Mouse (Mus musculus) forebrain, embryonic 13.5 days (tissue): ENCODE data around the gene Ell2. TPM values are rescaled to one million over a fixed set of nuclear protein-coding genes. Genes with fewer than 3 reads are reported as not detected.

Source experiments
- ATAC-seq: fragments of 200-750 bp; cut with Nextera tagmentation; 2 replicates; pipeline ENCODE4 v1.8.0; 2017
- H3K27ac ChIP-seq: fragments of 300-500 bp; sonication (generic); 2 replicates; pipeline ENCODE4 v1.5.1; 2015; ENCODE audit warnings: inconsistent platforms, mild to moderate bottlenecking, moderate library complexity
- H3K27me3 ChIP-seq: fragments of 300-500 bp; sonication (generic); 2 replicates; pipeline ENCODE4 v1.6.1; 2015; ENCODE audit warnings: mild to moderate bottlenecking, inconsistent platforms
- H3K36me3 ChIP-seq: fragments of 300-500 bp; sonication (generic); 2 replicates; pipeline ENCODE4 v1.6.1; 2015; ENCODE audit warnings: mild to moderate bottlenecking, inconsistent platforms; ENCODE audit not compliant: poor library complexity, severe bottlenecking
- H3K4me1 ChIP-seq: fragments of 300-500 bp; sonication (generic); 2 replicates; pipeline ENCODE4 v1.6.1; 2015; ENCODE audit warnings: inconsistent platforms
- H3K4me2 ChIP-seq: fragments of 300-500 bp; sonication (generic); 2 replicates; pipeline ENCODE4 v1.6.1; 2015; ENCODE audit warnings: inconsistent platforms, mild to moderate bottlenecking, moderate library complexity
- H3K4me3 ChIP-seq: fragments of 300-500 bp; sonication (generic); 2 replicates; pipeline ENCODE4 v1.5.1; 2015; ENCODE audit warnings: mild to moderate bottlenecking, inconsistent platforms
- H3K9ac ChIP-seq: fragments of 300-500 bp; sonication (generic); 2 replicates; pipeline ENCODE4 v1.6.1; 2015; ENCODE audit warnings: mild to moderate bottlenecking, inconsistent platforms
- H3K9me3 ChIP-seq: fragments of 300-500 bp; sonication (generic); replicated peaks from 2 replicates; pipeline ENCODE4 v1.6.1; 2016; ENCODE audit warnings: inconsistent platforms
- WGBS: fragments of 180-500 bp; shearing (Covaris S2); methylation state at CpG from one replicate; pipeline ENCODE4 v1.1.7; 2015; 5-methylcytosine and 5-hydroxymethylcytosine counted together
- polyA plus RNA-seq: library from polyadenylated mRNA; unstranded; fragments of >200 nt; fragmentation: Nextera tagmentation; extraction: Ambion mirVana; gene quantifications from 2 replicates; pipeline ENCODE4 v1.2.1, GENCODE M21; 2015

Gene Ell2
- polyA plus RNA-seq, 1 experiment from 2014 or later: 2.0 TPM

DNA sequence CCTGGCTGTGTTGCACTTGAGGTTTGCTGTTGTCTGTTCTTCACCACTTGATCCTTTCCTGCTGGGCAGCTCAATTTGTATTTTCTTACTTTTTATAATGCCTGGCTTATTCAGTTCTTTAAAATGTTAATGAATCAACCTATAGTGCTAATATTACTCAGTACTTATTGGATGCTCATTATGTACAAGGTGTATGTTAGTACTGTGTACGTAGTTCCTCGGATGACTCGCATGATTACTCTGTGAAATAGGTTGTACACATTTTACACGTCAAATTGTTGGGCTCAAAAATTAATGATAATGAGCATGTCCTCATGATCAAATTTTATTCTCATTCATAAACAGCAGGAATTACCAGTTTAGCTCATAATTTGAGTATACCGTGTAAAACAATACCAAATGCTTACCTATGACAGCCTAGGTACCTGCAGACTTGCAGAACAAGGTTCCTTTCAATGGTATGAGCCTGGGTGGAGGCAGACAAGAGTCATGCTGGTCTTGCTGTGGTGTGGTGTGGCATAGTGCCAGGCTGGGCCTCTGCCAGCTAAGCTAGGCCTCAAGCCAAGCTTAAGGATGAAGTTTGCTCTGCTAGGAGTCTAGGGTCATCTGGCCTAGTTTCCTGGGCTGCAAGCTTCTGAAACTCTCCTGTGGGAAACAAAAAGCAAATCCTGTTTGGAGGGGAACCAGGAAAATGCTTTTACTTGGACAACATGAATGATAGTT, 45.8 kb downstream of the Ell2 start:
- Histone ChIP-seq H3K9me3 (no peaks in the 10 kb centered on the region), H3K9ac (no peak overlapping the region), H3K27ac (no peak overlapping the region), H3K4me2 (no peak overlapping the region), H3K36me3 (no peaks in the 10 kb centered on the region), H3K4me1 (no peaks in the 10 kb centered on the region), H3K4me3 (no peak overlapping the region), H3K27me3 (no peaks in the 10 kb centered on the region)
- ATAC-seq: no peak
- WGBS: 90% methylated on average over 5 of the region's 5 CpGs

DNA sequence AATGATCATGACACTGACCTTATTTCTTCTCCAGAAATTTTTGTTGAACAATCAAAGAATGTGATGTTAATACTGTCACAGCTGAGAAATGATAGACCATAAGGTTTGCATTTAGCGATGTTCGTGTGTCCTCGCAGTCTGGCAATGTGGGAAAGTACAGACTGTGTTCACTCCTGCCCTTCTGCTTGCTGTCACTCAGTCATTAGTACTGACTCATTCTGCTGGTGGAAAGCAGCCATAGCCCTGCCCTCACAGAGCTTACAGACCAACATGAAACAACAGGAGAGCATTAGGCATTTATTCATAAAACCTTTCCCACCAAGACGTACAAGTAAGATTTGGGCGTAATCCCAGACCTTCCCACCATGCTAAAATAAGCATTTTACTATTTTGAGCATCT, 47.8 kb downstream of the Ell2 start:
- H3K36me3 ChIP-seq: no peaks in the 10 kb centered on the region
- H3K9ac ChIP-seq: no peak overlapping the region
- no peaks in the 10 kb centered on the region for H3K9me3 ChIP-seq
- H3K4me1 ChIP-seq: no peaks in the 10 kb centered on the region
- no peak overlapping the region for H3K4me3 ChIP-seq
- H3K27ac ChIP-seq: no peak overlapping the region
- ATAC-seq: 0 out of 2 replicates have a peak, but pooled peaks have one; percentile 53
- H3K27me3 ChIP-seq: no peaks in the 10 kb centered on the region
- WGBS: 86% methylated on average over 5 of the region's 5 CpGs
- no peak overlapping the region for H3K4me2 ChIP-seq

DNA sequence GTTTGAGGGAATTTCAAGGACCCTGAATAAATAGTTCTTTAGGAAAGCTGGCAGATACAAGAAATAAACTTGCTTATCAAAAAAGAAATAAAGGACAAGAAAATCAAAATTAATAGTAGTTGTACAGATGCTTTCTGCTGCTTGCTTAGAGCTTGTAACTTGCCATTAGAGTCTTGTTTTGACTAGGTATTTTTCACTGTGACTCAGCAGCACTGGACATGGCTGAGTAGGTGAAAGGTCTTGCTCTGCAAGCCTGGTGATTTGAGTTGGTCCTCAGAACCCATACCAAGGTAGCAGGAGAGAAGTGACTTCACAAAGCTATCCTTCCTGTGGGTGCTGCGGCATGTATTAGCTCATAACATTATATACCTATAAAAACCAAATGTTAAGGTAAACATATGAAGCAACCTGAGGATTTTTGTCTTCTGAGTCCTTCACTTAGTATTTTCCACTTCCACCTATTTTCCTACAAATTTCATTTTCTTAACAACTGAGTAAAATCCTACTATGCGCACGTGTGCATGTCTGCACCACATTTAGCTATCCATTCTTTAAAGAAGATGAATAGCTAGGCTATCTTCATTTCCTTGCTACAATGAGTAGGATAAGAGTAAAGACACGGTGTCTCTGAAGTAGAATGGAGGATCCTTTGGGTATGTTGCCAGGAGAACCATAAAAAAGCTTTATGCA, 54.4 kb downstream of the Ell2 start:
- no peaks in the 10 kb centered on the region for H3K27me3 ChIP-seq
- no peak for ATAC-seq
- H3K4me1 ChIP-seq: peaks cover 5% of the 10 kb centered on the region; the same call in 1 of the 2 replicates
- no peak overlapping the region for H3K4me2 ChIP-seq
- H3K36me3 ChIP-seq: no peaks in the 10 kb centered on the region
- no peak overlapping the region for H3K27ac ChIP-seq
- H3K9ac ChIP-seq: no peak overlapping the region
- H3K4me3 ChIP-seq: no peak overlapping the region
- 93% methylated on average over 4 of the region's 4 CpGs for WGBS
- H3K9me3 ChIP-seq: no peaks in the 10 kb centered on the region

DNA sequence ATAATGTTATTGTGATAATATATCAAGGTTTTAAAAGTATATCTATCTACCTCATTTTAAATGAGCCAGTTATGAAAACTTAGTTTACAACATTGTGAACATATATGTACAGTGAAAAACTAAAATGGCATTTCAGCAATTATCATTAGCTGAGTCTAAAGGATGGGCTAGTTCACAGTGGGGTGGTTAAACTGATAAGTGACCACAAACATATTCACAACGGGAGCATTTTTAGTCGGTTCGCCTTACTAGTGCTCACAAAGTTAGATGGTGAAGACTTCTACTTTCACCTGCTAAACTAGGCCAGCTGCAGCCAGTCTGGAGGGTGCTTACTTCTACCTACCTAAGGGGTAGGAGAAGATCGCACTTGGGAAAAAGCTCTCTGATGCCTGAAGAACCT, 56.2 kb downstream of the Ell2 start:
- Histone ChIP-seq H3K36me3 (no peaks in the 10 kb centered on the region), H3K4me2 (no peak overlapping the region), H3K4me3 (no peak overlapping the region), H3K9ac (no peak overlapping the region), H3K27ac (no peak overlapping the region), H3K4me1 (peaks cover 9% of the 10 kb centered on the region), H3K9me3 (no peaks in the 10 kb centered on the region), H3K27me3 (no peaks in the 10 kb centered on the region)
- no peak for ATAC-seq
- 92% methylated on average over 4 of the region's 4 CpGs for WGBS

DNA sequence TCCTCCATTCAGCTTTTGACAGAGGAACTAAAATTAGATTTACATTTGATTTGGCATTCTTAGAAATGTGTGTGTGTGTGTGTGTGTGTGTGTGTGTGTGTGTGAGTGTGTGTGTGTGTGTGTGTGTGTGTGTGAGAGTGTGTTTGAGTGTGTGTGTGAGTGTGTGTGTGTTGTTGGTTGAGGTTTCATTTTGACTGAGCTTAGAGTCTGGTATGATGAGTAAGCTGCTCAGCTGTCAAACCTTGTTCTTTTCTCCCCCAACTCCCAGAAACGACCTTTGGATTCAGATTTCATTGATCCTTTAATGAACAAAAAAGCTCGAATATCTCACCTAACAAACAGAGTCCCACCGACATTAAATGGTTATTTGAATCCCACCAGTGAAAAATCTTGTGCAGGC, 56.7 kb downstream of the Ell2 start:
- 33% methylated on average over 3 of the region's 3 CpGs for WGBS
- H3K27me3 ChIP-seq: no peaks in the 10 kb centered on the region
- no peaks in the 10 kb centered on the region for H3K36me3 ChIP-seq
- no peaks in the 10 kb centered on the region for H3K9me3 ChIP-seq
- H3K27ac ChIP-seq: no peak overlapping the region
- H3K4me2 ChIP-seq: no peak overlapping the region
- H3K9ac ChIP-seq: no peak overlapping the region
- peaks cover 9% of the 10 kb centered on the region for H3K4me1 ChIP-seq
- H3K4me3 ChIP-seq: no peak overlapping the region
- no peak for ATAC-seq

DNA sequence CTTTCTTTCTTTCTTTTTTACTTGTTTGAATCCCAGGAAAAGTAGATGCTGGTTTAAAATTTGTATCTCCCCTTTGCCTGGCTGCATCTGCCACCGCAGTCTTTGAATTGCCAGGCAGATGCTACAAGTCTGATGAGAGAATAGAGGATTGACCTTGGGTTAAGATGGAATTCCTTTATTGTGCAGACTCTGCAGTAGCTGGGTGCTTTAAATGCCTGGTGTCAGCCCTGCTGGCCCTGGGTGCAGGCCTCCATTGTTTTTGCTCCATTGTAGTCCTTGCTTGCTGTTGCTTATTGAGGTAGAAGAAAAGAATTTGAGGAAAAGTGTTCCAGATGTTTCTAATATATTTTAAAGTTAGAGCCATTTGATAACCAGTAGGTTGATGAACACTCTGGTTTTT, 59.2 kb downstream of the Ell2 start:
- no peak overlapping the region for H3K27ac ChIP-seq
- H3K27me3 ChIP-seq: no peaks in the 10 kb centered on the region
- peaks cover 9% of the 10 kb centered on the region for H3K4me1 ChIP-seq
- WGBS: 16% methylated on average over 1 of the region's 1 CpGs
- ATAC-seq: no peak
- no peak overlapping the region for H3K4me2 ChIP-seq
- H3K4me3 ChIP-seq: no peak overlapping the region
- no peaks in the 10 kb centered on the region for H3K36me3 ChIP-seq
- no peak overlapping the region for H3K9ac ChIP-seq
- no peaks in the 10 kb centered on the region for H3K9me3 ChIP-seq

DNA sequence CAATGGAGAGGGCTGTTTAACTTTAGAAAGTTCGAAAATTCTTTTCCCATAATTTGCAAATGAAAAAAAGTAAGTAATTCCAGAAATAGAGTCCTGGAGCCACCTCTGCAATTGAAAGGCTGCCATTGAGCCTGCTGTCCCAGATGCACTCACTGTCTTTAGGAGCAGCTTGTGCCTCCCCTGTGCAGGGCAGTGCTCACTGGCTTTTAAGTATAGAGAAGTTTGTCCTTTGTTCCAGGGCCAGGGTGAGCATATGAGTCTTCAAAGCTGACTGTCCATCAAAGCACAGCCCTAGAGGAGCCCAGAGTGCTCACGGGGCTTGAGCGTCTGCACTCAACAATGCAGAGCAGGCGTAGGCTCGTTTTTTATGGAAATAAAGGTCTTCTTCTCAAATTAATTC, 59.7 kb downstream of the Ell2 start:
- no peak overlapping the region for H3K4me3 ChIP-seq
- no peaks in the 10 kb centered on the region for H3K36me3 ChIP-seq
- H3K4me1 ChIP-seq: peaks cover 9% of the 10 kb centered on the region
- ATAC-seq: no peak
- H3K4me2 ChIP-seq: no peak overlapping the region
- WGBS: 11% methylated on average over 5 of the region's 5 CpGs
- no peak overlapping the region for H3K9ac ChIP-seq
- H3K27ac ChIP-seq: no peak overlapping the region
- H3K9me3 ChIP-seq: no peaks in the 10 kb centered on the region
- H3K27me3 ChIP-seq: no peaks in the 10 kb centered on the region

DNA sequence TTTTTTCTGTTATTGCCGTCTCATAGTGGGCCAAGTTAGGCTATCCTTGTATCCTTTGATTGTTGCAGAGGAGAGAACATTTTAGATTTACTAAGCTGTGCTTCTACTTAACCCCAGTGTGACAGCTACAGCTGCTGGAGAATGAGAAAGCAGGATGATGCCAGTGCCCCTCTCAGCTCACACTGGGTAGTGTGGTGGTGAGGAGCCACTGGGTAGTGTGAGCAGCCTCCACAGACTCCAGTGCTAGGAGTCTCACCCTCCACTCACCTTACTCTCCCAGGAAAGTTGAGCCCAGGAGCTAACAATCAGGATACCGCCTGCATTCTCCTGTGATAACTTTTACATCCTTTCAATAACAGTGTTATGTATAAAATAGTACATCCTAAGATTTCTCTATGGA, 60.4 kb downstream of the Ell2 start:
- 67% methylated on average over 2 of the region's 2 CpGs for WGBS
- Histone ChIP-seq H3K4me1 (peaks cover 9% of the 10 kb centered on the region), H3K4me3 (no peak overlapping the region), H3K27me3 (no peaks in the 10 kb centered on the region), H3K9ac (no peak overlapping the region), H3K4me2 (no peak overlapping the region), H3K9me3 (no peaks in the 10 kb centered on the region), H3K27ac (no peak overlapping the region), H3K36me3 (no peaks in the 10 kb centered on the region)
- ATAC-seq: no peak

DNA sequence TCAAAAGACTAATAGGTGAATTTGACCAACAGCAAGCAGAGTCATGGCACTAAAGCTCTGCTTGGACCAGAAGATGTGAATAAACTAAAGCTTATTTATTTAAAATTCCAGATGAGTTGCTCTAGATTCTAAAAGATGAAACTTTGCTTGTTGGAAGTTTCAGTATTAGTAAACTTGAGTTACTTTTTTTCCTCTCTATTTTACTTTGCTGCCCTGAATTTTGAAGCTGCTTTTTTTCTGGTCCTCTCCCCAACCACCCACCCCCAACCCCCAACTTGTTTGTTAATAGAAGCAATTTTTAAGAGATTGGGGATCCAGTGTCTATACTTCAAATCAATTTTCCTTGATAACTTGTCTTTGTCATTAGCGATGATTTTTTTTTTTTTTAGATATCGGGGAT, 64.2 kb downstream of the Ell2 start:
- 94% methylated on average over 2 of the region's 2 CpGs for WGBS
- H3K4me2 ChIP-seq: no peak overlapping the region
- H3K36me3 ChIP-seq: no peaks in the 10 kb centered on the region
- H3K4me3 ChIP-seq: no peak overlapping the region
- peaks cover 7% of the 10 kb centered on the region for H3K4me1 ChIP-seq
- no peaks in the 10 kb centered on the region for H3K9me3 ChIP-seq
- H3K9ac ChIP-seq: no peak overlapping the region
- H3K27me3 ChIP-seq: no peaks in the 10 kb centered on the region
- H3K27ac ChIP-seq: no peak overlapping the region
- ATAC-seq: no peak

DNA sequence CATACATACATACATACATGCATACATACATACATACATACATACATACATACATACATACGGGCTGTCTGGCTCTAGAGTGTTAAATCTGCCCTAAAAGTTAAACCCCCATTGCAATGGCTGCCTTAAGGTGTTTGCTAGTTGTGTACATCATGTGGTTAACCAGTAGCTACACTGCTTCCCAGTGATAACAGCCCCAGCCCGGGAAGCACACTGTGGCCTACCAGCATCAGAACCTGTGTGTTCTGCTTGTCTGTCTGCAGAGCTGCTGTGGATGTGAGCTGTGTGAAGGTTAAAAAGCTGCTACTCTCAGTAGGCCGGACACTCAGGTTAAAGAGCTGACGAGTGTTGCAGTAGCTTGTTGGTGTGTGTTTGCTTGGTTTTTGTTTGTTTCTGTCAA, 64.8 kb downstream of the Ell2 start:
- H3K4me2 ChIP-seq: no peak overlapping the region
- no peak for ATAC-seq
- no peaks in the 10 kb centered on the region for H3K36me3 ChIP-seq
- H3K4me1 ChIP-seq: peaks cover under 1% of the 10 kb centered on the region
- WGBS: 85% methylated on average over 4 of the region's 4 CpGs
- no peaks in the 10 kb centered on the region for H3K9me3 ChIP-seq
- no peak overlapping the region for H3K4me3 ChIP-seq
- no peak overlapping the region for H3K9ac ChIP-seq
- H3K27me3 ChIP-seq: no peaks in the 10 kb centered on the region
- H3K27ac ChIP-seq: no peak overlapping the region

DNA sequence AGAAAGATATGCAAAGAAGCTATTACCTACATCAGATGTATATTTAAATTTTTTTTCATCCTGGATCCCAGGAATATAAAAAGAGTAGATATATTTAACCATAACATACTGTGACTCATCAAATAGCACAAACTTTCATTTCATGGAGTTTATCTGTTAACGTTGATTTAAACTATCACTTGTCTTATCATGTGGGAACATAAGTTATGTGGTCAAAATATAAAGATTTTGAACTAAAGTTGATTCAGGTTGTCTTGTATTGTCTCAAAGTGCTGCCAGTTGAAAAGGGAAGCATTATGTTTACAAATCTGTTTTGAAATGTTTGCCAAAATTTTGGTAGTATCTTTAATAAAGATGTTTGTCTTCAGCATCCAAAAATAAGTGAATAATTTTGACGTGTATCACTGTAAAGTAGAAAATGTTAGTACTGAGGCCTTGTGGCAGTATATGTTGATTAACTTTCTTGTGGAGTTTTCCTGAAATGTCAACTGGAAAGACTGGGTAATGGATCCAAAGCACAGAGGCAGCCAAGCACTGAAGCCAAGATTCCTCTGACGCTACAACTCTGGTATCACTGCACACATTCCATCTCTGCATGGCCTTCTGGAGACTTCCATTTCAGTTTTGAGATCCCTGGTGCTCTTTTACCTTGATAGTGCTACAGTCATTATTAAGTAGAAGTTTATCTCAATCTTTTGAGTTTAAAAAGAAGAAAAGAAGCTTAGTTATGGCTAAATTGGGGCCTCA, 65.6 kb downstream of the Ell2 start:
- 93% methylated on average over 3 of the region's 3 CpGs for WGBS
- ATAC-seq: no peak
- no peak overlapping the region for H3K27ac ChIP-seq
- no peaks in the 10 kb centered on the region for H3K36me3 ChIP-seq
- H3K4me1 ChIP-seq: no peaks in the 10 kb centered on the region
- H3K4me3 ChIP-seq: no peak overlapping the region
- no peaks in the 10 kb centered on the region for H3K27me3 ChIP-seq
- H3K9me3 ChIP-seq: no peaks in the 10 kb centered on the region
- no peak overlapping the region for H3K4me2 ChIP-seq
- H3K9ac ChIP-seq: no peak overlapping the region

DNA sequence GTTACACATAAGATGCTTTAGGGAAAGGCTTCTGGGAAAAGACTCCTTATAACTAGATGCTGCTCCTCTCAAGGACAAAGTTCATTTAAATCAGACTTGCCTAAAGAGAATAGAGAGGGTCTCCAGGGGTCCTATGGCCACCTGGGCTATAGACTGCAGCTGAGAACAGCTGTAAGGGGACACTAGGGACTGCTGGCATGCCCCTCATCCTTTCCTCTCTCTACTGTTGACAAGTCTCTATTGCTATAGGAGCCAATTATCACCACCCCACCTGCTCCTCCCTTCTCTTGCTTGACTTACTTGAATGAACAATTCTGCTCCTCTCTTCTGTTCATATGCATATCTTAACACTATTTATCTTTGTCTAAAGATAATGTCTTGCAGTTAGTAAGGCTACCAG, 69.4 kb downstream of the Ell2 start:
- H3K4me2 ChIP-seq: no peak overlapping the region
- no peak overlapping the region for H3K4me3 ChIP-seq
- no peak overlapping the region for H3K27ac ChIP-seq
- H3K27me3 ChIP-seq: no peaks in the 10 kb centered on the region
- no peaks in the 10 kb centered on the region for H3K4me1 ChIP-seq
- H3K36me3 ChIP-seq: no peaks in the 10 kb centered on the region
- no peak for ATAC-seq
- no peak overlapping the region for H3K9ac ChIP-seq
- H3K9me3 ChIP-seq: no peaks in the 10 kb centered on the region
